Mouse (Mus musculus): ENCODE data around the gene Galnt10.

Gene Galnt10

GRCm38 (mm10) chr11:57725926-57726325 is 80.7 kb downstream of the Galnt10 start:
- DNase-seq (ENCODE audit: low read depth, low spot score) = no peak

- DNase-seq (ENCODE audit: low read depth, low spot score) = no peak
Measured at GRCm38 (mm10) chr11:57727303-57727969, 82.2 kb downstream of the Galnt10 start.

- no peak for DNase-seq (ENCODE audit: low read depth, low spot score)
Measured at GRCm38 (mm10) chr11:57732410-57733281, 87.4 kb downstream of the Galnt10 start.

GRCm38 (mm10) chr11:57747294-57748080 is 102.2 kb downstream of the Galnt10 start:
- DNase-seq (ENCODE audit: low read depth, low spot score) = peak; percentile 33

GRCm38 (mm10) chr11:57753538-57754203 is 108.4 kb downstream of the Galnt10 start:
- no peak for DNase-seq (ENCODE audit: low read depth, low spot score)

- DNase-seq (ENCODE audit: low read depth, low spot score) = no peak
Measured at GRCm38 (mm10) chr11:57758621-57759020, 113.4 kb downstream of the Galnt10 start.

GRCm38 (mm10) chr11:57760509-57761058 is 115.3 kb downstream of the Galnt10 start:
- no peak for DNase-seq (ENCODE audit: low read depth, low spot score)

GRCm38 (mm10) chr11:57761347-57761746 is 116.1 kb downstream of the Galnt10 start:
- DNase-seq (ENCODE audit: low read depth, low spot score) = no peak

- no peak for DNase-seq (ENCODE audit: low read depth, low spot score)
Measured at GRCm38 (mm10) chr11:57764124-57764523, 118.9 kb downstream of the Galnt10 start.

- DNase-seq (ENCODE audit: low read depth, low spot score) = no peak
Measured at GRCm38 (mm10) chr11:57766617-57767016, 121.4 kb downstream of the Galnt10 start.

GRCm38 (mm10) chr11:57767171-57767570 is 121.9 kb downstream of the Galnt10 start:
- no peak for DNase-seq (ENCODE audit: low read depth, low spot score)

- no peak for DNase-seq (ENCODE audit: low read depth, low spot score)
Measured at GRCm38 (mm10) chr11:57770776-57771175, 125.5 kb downstream of the Galnt10 start.

GRCm38 (mm10) chr11:57771676-57772075 is 126.4 kb downstream of the Galnt10 start:
- no peak for DNase-seq (ENCODE audit: low read depth, low spot score)

GRCm38 (mm10) chr11:57773479-57773878 is 128.2 kb downstream of the Galnt10 start:
- no peak for DNase-seq (ENCODE audit: low read depth, low spot score)

GRCm38 (mm10) chr11:57773936-57774335 is 128.7 kb downstream of the Galnt10 start:
- no peak for DNase-seq (ENCODE audit: low read depth, low spot score)

- DNase-seq (ENCODE audit: low read depth, low spot score) = no peak
Measured at GRCm38 (mm10) chr11:57775868-57776267, 130.6 kb downstream of the Galnt10 start.

GRCm38 (mm10) chr11:57776546-57776945 is 131.3 kb downstream of the Galnt10 start:
- no peak for DNase-seq (ENCODE audit: low read depth, low spot score)

GRCm38 (mm10) chr11:57778349-57778748 is 133.1 kb downstream of the Galnt10 start:
- peak; percentile 70 for DNase-seq (ENCODE audit: low read depth, low spot score)

GRCm38 (mm10) chr11:57779824-57780223 is 134.6 kb downstream of the Galnt10 start:
- DNase-seq (ENCODE audit: low read depth, low spot score) = no peak

GRCm38 (mm10) chr11:57786616-57787418 is 141.6 kb downstream of the Galnt10 start:
- DNase-seq (ENCODE audit: low read depth, low spot score) = no peak

Data from CD4-positive helper T cell, adult 2 months (primary cell).